Comparison of ENCODE assay signal across 3 mouse cellular contexts in the genomic region with DNA sequence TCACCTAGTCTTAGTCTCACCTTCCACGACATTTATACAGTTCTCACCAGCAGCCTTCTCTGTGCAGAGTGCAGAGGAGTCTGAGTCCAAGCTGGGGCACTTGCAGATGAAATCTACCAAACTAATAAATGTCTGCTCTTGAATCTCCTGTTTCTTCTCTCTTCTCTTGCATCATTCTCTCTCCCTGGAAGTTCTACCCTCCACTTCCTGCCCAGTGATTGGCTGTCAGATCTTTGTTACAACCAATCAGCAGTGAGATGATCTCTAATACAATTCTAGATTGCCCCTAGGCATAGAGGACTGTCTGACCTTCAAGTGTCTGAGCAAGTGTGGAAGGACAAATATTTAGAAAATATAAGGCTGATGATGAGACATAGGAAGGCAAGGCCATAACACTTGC.
TF ChIP-seq lines count a peak whose summit lies in the region.

No protein-coding gene starts in this region.

TF ChIP-seq in CH12.LX, 34 proteins besides CTCF, POLR2A, EP300 and RAD21 (continued from another document):
- TF ChIP-seq MEF2A (IDR thresholded peaks at IDR 0.05; ENCODE audit: borderline replicate concordance, low read depth, low read length) (no peak), PAX5 (IDR thresholded peaks at IDR 0.05; ENCODE audit: low read length) (no peak), E2F4 (IDR thresholded peaks at IDR 0.05; ENCODE audit: insufficient replicate concordance, low read depth, low read length) (no peak), ZKSCAN1 (IDR thresholded peaks at IDR 0.05; ENCODE audit: borderline replicate concordance, low read depth, low read length) (no peak), CHD2 (IDR thresholded peaks at IDR 0.05; ENCODE audit: low read length) (no peak), IRF4 (IDR thresholded peaks at IDR 0.05; ENCODE audit: low read depth, low read length) (no peak), ZMIZ1 (IDR thresholded peaks at IDR 0.05; ENCODE audit: low read depth, low read length) (no peak), KAT2A (IDR thresholded peaks at IDR 0.05; ENCODE audit: insufficient replicate concordance, low read length) (no peak), NRF1 (IDR thresholded peaks at IDR 0.05; ENCODE audit: low read depth, low read length) (no peak)

TF ChIP-seq in MEL, 35 proteins besides CTCF, POLR2A, EP300 and RAD21 (continued from another document):
- TF ChIP-seq HCFC1 (IDR thresholded peaks at IDR 0.05; ENCODE audit: low read depth, low read length) = no peak
- TF ChIP-seq MAX (IDR thresholded peaks at IDR 0.05; ENCODE audit: low read length) = no peak
- TF ChIP-seq MAFK (IDR thresholded peaks at IDR 0.05; ENCODE audit: borderline replicate concordance, low read depth, low read length) = no peak
- TF ChIP-seq TCF12 (IDR thresholded peaks at IDR 0.05; ENCODE audit: low read depth, low read length) = no peak
- TF ChIP-seq ZNF384 (IDR thresholded peaks at IDR 0.05; ENCODE audit: low read depth, low read length) = no peak
- no peak for TF ChIP-seq MAZ (IDR thresholded peaks at IDR 0.05; ENCODE audit: low read depth, low read length)
- TF ChIP-seq NRF1 (IDR thresholded peaks at IDR 0.05; ENCODE audit: insufficient read depth, low read depth, low read length, poor library complexity, severe bottlenecking) = no peak
- TF ChIP-seq TAL1 (IDR thresholded peaks at IDR 0.05; ENCODE audit: low read length) = no peak
- no peak for TF ChIP-seq JUND (IDR thresholded peaks at IDR 0.05; ENCODE audit: low read depth, low read length)
- TF ChIP-seq ZC3H11A (IDR thresholded peaks at IDR 0.05; ENCODE audit: low read depth, low read length) = no peak
- TF ChIP-seq BHLHE40 (IDR thresholded peaks at IDR 0.05; ENCODE audit: borderline replicate concordance, low read depth, low read length) = no peak
- no peak for TF ChIP-seq E2F4 (IDR thresholded peaks at IDR 0.05; ENCODE audit: borderline replicate concordance, low read depth, low read length)
- TF ChIP-seq CHD2 (IDR thresholded peaks at IDR 0.05; ENCODE audit: low read length) = no peak

TF ChIP-seq in myocyte, 11 proteins besides CTCF, POLR2A, EP300 and RAD21 (continued from another document):
- TF ChIP-seq SRF (IDR thresholded peaks at IDR 0.05; ENCODE audit: control insufficient read depth, insufficient read length, low read depth) (no peak), POLR2AphosphoS2 (IDR thresholded peaks at IDR 0.05; ENCODE audit: insufficient read length, low read depth) (no peak)
